Mouse (Mus musculus) CD4-positive, CD25-positive, alpha-beta regulatory T cell, adult 4 months (primary cell): ENCODE results near the gene Lrrc58. TPM values are rescaled to one million over a fixed set of nuclear protein-coding genes. Genes with fewer than 3 reads are reported as not detected.

Experiments
- ATAC-seq: one replicate; pipeline ENCODE4 v1.8.0; 2017
- polyA plus RNA-seq, 2 experiments: library from polyadenylated mRNA; unstranded; fragments of 100-300 nt; shearing (Covaris generic); gene quantifications; one replicate each; pipeline ENCODE4 v1.2.1; 2017

Lrrc58 gene
- 10 to 100 TPM; 19.6 to 21.5 TPM for polyA plus RNA-seq

DNA sequence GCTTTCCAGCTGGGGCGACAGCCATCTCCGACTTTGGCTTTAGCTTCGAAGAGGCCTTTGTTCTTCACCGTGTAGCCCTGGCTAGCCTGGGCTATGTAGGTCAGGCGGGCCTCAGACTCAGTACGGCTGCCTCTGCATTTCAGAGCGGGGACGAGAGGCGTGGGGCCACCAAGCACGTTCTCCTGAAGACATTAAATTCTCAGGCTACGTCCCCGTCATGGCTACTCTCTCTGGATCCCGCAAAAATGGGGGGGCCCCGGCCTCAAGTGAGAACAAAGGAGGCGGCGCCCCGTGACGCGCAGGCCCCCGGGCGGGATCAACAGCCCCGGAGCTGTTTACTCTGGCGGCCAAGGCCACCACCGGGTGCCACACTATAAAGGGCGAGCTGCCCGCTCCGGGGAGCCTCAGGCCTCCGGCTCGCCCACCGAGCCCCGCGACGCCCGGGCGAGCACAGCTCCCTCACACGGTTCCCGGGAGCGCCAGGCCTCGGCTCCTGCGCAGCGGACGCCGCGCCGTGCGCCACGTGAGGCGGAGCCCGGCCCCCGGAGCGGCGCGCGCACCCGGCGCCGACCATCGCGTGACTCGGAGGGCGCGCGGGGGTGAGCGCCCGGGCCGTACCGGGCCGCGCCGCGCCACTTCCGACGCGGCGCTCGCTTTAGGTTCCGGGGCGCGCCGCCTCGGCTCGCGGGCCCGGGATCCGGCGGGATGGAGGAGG is at the start of gene Lrrc58:
Gene Lrrc58, plus strand, starts transcription at position 599 of the 715 bp plus-strand sequence.
- ATAC-seq = peak; percentile 81

DNA sequence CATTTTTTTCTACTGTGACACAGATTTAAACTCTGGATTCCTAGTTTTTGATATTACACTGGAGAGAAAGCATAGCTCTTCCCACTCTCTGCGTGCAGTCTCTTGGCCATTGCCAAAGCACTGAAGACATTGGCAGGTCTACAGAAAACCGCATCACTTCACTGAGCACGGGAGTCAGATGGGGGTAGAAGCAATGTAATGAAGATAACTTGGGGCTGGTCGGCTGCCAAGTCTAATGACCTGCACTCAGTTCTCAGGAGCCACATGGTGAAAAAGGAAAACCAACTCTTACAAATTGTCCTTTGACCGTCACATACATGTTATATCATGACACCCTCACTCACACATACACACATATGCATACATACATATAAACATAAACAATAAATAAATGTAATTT is 44.2 kb upstream of the Lrrc58 start:
- no peak for ATAC-seq

DNA sequence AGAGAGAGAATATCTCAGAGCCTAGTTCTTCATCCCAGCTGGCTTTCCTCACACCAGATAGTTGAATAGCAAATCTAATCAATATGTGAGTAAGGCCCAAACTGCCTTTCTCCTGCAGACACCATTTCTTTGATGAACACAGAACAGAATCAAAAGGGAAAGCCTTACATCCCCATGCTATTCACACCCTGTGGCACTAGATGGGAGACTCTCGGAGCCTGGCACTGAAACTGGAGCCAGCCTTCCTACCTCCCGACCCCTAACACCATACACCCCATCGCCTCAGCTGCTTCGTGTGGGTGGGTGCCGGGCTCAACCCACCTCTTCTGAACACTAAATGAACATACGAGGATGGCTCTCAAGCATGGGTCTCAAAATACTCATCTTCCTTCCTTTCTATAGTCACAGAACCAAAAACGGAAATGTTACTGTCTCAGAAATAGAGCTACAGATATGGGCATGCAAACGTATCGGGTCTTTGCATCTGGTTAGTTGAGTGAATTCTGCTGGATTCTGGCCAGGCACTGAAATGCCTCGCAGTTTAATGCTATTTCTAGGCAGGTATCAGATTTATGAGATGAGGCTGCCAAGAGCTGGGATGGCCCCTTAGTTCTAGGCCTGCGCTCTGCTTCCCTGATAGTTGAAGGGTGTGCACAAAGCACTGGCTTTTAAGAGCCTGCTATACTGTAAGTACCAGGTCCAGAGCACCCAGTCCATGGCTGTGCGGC is 43.2 kb upstream of the Lrrc58 start:
- no peak for ATAC-seq

DNA sequence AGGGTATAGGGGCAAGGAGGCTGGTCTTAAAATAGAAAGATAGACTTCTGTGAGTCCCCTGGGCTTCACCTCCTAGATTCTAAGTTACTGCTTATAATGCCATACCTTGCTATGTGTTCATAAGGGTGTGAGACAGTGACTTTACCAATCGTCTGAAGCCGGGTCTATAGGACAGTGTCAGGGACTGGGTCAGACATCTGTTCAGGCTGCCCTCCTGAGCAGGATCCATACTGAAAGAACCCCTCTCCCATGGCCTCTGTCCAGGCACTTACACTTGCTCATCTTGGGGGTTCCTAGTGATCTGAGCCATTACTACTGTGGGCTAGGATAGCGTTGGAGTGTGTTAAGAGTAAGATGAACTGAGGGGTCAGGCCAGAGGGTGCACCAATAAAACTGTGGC is 41.9 kb upstream of the Lrrc58 start:
- ATAC-seq = no peak

DNA sequence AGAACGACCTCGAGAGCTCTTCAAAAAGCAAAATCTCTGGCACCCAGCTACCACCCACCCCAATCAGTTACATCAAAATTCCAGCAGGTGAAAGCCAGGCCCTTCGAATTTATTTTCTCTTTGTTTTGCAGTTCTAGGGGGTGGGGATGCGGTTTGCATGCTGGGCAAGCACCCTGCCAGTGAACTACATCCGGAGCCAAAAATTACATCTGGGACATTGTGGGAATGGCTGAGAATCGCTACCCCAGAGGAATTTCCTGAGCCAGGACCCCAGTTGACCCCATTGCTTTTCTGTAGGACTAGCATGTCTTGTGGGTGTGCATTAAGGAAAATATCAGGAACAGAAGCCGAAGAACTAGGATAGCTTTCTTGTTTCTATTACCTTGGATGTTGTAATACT is 37.1 kb upstream of the Lrrc58 start:
- no peak for ATAC-seq

DNA sequence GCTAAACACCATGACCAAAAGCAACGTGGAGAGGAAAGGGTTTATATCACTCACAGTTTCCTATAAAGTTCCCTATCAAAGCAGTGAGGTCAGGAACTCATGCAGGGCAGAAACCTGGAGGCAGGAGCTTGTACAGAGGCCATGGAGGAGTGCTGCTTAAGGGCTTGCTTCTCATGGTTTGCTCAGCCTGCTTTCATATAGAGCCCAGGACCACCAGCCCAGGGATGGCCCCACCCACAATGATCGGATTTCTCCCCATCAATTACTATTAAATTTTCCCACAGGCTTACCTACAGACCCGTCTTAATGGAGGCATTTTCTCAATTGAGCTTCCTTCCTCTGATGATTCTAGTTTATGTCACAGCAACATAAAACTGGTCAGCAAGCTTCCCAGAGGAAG is 30.6 kb upstream of the Lrrc58 start:
- no peak for ATAC-seq

DNA sequence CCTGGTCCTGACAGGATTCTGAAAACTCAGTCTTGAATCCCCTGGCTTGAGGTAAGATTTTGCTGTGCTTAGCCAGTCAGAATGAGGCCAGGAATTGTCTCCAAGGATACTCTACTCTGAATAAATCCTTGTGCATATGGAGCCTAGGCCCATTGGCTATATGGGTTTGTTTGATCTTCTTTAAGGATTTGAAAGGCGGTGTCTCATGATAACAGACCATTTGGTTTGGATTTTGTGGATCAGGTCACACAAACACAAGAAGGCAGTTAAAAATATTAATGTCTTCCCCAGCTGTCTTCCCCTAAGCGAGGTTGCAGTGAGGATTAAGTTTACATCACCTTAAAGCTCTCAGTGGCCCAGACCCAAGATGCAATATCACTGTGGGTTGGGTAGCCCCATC is 25.8 kb upstream of the Lrrc58 start:
- no peak for ATAC-seq

DNA sequence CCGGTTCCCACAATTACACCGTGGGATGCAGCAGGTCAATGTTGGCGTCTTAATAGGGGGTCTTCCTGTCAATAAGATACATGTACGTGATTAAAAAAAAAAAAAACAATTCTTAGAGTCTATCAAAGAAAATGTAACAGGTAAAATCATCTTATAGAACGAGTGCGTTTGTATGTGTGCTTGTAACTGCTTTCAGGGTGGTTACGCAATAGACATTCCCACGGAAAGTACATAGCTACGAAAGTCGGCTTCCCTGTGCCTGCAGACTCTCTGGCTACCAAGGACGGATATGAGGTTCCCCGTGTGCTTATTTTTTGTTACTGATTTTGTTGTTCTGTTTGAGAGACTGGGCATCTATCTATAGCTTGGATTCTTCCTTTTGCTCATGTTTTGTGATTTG is 24.4 kb upstream of the Lrrc58 start:
- ATAC-seq = no peak

DNA sequence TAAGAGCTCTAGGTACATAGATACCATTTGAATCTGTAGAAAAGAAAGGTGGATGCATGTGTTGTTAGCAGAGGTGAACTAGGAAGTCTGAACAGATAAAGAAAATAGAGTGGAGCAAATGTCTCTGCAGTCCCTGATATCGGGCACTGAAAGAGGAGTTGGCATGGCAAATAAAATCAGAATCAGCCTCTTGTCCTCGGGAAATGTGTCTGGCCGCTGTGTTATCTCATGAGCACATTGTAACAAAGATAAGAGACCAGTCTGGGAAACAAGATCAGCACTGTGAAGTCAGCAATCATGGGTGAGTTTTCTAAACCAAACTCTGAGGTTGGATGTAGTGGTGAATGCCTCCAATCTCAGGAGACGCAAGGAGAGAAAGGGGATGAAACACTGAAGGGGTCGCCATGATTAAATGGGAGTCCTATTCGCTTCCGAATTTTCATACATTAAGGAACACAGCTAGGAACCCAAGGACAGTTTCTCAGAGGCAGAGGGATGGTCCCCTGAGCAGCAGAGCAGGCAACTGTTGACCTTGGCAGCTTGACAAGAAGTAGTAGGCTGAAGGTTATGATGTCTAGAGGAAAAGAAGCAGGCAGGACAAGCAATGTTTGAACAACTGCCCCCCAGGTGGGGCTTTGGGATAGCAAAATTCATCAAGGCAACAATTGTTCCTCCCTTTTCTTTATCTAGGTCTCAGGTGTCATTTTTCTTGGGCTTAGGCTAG is 22.8 kb upstream of the Lrrc58 start:
- no peak for ATAC-seq

DNA sequence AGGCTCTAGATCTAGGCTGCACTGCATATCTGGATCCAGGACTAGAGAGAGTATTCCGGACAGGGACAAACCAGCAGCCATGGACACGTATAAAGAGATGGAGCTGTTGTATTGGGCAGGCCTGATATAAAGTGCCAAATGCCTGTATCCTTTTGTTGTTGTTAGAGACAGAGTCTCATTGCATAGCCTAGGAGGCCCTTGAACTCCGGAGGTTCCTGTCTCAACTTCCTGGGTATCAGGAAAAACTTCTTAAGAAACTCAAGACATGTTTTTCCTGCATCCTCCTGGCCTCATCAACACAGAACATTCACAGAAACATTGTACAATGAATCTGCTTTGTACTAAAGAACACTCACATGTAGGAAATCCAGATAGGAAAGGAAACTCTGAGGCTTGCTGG is 21.1 kb upstream of the Lrrc58 start:
- no peak for ATAC-seq

DNA sequence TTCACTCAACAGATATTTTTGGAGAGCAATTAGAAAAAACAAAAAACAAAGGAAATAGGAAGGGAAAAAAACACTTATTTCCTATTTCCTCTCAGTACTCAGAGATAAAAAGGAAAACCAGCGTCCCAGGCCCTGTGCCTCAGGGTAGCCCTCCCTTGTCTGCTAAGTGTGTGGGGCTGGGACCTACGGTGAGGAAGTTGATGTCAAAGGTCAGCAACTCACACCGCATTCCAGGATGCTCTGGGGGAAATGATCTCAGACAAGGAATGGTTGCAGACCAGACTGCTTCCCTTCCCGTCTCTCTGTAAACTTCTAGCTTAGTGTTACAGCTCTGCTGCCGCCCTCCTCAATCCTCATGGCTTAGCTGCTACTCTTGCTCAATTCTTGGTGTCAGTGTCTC is 16.8 kb upstream of the Lrrc58 start:
- ATAC-seq = no peak

DNA sequence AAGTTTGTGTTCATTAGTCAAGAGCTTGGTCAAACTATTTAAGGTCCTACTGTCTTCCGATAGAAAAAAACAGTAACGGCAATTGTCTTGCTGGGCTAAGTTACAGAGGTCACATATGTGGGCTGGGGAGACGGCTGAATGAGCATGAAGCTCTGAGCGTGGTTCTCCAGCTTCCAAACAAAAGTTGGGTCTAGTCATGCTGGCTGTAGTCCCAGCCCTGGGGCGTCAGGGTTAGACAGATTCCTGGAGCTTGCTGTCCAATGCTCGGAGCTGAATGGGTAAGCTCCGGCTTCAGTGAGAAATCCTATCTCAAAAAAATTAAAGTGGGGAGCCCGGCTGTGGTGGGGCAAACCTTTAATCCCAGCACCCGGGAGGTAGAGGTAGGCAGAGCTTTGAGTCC is 14.9 kb upstream of the Lrrc58 start:
- no peak for ATAC-seq

DNA sequence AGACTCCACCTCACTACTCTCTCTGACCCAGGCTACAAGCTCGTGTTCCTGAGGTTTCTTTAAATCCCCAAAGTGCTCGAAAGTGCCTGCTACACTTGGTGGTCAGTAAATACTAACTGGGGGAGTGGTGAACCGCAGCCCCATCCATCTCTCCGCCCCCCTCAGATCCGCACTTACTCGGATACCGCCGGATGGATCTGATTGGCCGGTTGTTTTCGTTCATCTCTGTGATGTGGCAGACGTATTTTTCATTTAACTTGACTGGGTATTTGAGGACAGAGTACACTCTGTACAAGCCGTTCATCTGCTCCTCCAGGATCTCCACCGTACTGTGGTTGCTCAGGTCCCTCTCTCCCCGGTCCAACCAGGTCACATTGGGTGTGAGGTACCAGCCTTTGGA is 14.1 kb upstream of the Lrrc58 start:
- no peak for ATAC-seq

DNA sequence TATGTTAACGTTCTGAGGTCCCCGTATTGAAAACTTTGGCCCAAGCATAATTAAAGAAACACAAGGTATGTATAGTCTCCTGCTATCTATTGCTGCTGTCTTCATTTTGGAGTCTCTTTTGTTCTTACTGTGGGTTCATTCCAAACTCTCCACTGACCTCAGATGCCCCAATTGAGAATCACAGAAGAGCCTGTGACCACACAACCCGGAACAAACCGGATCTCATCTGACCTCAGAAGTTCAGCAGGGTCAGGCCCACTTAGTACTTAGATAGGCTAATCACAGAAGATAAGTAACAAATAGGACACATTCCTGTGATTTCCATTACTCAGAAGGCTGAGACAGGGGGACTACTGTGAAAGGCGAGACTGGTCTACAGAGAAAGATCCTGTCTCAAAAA is 13.6 kb upstream of the Lrrc58 start:
- no peak for ATAC-seq

DNA sequence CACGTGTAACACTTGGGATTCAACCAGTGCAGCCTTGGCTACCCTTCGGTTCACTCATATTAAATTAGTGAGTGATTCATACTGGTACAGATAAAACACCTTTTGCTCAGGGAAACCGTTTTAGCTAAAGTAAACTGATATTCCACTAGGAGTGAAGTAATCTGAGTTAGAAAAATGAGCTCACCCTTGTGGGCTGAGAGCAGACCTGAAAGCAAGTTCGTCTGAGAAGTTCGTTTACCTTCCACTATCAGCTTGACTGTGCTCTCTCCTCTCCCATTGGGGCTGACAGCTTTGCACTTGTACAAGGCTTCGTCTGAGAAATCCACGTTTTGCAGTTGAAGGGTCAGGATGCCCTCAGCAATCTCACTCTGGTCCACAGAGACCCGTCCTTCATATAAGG is 12.6 kb upstream of the Lrrc58 start:
- ATAC-seq = no peak

DNA sequence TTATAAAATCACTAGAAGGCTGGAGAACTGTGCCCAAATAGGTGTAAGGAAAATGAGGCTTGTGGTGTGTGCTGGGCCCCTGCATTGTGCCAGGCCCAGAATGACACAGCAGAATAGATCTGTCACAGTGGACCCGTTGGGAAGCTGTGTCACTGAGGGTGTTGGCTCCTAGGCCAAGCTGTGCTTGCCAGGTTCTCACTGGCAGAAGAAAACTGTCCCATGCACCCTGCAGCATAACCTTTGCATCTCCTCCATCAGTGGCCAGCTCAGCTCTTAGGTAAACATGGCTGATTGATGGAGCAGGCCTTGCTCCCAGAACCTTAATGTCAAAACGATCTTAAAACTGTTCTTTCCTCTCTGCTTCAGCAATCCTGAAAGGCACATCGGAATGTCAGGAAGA is 11.9 kb upstream of the Lrrc58 start:
- ATAC-seq = no peak

DNA sequence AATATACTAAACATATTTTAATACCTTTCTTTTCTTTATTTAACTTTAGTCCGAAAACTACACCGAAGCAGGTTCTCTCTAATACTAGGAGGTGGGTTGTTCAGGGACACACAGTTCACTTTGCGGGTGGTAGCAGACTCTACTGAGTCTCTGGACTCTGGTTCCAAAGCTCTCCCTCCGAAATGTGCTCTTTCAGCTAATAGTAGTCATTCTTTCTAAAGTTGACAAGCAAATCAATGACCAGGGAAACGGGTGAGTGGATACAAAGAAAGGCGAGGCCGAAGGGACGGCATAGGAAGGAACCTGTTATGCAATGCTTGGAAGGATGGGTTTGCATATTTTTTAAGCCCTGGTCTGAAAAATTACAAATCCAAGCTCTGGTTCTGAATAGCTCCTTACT is 10.7 kb upstream of the Lrrc58 start:
- ATAC-seq = no peak

DNA sequence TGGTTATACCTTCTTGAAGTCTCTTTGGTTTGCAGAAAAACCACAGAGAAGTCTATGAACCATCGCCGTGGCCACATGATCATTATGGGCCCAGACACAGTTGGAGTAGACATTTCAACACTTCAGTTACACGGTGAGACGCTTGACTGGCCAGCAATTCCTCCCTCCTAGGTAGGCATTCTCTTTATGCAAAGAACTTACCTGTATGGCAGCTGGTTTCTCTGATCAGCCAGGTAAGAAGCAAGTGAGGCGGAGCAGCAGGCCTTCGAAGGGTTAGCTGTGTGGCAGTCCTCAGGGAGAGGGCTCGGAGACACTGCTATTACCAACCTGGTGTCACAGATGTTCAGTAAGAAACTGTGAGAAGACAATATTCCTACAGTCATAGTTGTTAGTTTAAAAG is 8.0 kb upstream of the Lrrc58 start:
- no peak for ATAC-seq

DNA sequence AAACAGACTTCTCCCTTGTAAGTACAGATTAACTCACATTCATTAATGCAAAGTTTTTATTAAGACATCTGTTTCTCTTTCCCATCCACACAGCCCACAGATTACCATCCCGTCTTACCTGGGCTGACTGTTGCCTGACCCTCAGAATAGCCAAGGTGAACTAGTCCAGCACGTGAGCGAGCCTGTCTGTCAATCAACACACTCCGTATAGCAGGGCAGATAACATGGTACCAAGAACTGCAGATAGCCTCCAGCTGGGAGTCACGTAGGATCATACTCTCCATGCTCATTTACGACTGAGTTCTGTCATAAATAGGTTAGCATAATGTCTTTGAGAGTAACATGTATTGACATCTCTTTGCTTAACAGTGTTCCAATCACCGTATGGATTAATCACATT is 7.2 kb upstream of the Lrrc58 start, which contains the start of gene Gm36028:
Gene Gm36028, minus strand, starts transcription at position 118 of the 400 bp plus-strand sequence.
- ATAC-seq = no peak

DNA sequence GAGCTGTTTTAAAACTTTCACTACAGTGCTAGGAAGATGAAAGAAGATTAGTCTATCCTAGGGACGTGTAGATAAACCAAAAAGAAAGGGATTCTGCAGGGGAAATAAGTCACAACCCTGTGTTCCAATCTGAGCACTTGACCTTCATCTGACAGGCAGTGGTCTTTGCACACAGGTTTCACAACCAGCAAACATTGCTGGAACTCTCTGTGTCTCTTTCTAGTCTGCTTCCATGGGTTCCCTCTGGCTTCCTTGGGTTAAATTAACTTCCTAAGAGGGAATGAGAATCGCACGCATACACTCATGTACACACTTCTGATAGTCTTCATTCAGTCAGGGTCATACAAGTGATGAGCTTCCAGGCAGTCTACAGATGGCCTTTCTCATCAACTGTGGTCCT is 4.3 kb upstream of the Lrrc58 start:
- no peak for ATAC-seq

DNA sequence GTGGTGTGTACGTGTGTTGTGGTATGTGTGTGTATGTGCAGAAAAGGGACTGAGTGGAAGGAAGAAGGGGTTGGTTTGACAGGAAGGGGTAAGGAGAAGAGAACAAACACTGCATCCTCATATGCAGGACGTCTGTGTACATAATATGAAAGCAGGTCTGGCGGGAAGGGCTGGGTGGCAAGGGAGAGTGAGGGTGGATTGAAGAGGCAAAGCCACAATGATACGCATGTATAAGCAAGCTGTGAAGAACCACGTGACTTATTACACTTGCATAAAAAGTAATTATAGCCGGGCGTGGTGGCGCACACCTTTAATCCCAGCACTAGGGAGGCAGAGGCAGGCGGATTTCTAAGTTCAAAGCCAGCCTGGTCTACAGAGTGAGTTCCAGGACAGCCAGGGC is 2.3 kb upstream of the Lrrc58 start:
- ATAC-seq = no peak

DNA sequence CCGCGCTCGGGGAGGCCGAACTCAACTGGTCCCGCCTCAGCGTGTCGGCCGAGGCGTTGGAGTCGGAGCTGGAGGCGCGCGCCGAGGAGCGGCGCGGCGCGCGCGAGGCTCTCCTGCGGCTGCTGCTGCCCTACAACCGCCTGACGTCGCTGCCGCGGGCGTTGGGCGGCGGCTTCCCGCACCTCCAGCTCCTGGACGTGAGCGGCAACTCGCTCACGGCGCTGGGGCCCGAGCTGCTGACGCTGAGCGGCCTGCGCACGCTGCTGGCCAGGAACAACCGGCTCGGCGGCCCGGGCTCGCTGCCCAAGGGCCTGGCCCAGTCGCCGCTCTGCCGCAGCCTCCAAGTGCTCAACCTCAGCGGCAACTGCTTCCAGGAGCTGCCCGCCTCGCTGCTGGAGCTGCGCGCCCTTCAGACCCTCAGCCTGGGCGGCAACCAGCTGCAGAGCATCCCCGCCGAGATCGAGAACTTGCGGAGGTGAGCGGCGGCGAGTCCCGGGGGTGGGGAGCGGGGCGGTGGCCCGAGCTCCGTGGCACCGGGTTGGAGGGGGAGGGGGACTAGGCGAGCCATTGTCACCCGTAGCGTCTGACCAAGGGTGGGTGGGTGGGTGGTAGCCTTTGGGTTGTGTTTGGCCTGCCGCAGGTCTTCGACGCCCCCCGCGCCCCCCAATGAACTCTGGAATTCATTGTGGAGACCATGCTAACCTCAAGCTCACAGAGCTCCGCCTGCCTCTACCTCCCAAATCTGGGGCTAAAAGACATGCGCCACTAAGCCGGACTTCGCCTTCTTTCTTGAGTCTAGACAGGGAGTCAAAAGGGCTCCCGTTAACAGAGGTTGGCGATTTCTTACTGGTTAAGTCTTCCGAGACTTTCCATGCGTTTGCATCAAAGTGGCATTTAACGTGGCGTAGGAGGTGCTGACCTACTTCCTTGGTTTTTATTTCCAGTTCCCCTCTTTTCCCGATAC is 599 bp downstream of the Lrrc58 start:
- peak; percentile 52 for ATAC-seq
